Mouse (Mus musculus) hindbrain, embryonic 15.5 days (tissue): ENCODE results near the gene Cttnbp2. TPM values are rescaled to one million over a fixed set of nuclear protein-coding genes. Genes with fewer than 3 reads are reported as not detected.

Experiments
- ATAC-seq: fragments of 200-750 bp; cut with Nextera tagmentation; 2 replicates; pipeline ENCODE4 v1.8.0; 2017; ENCODE audit warnings: low read depth, moderate number of reproducible peaks, moderate TSS enrichment; ENCODE audit not compliant: low FRiP score
- H3K27ac ChIP-seq: fragments of 300-500 bp; sonication (generic); replicated peaks from 2 replicates; pipeline ENCODE4 v1.5.1; 2015; ENCODE audit warnings: mild to moderate bottlenecking, inconsistent platforms
- H3K27me3 ChIP-seq: fragments of 300-500 bp; sonication (generic); 2 replicates; pipeline ENCODE4 v1.6.1; 2015; ENCODE audit warnings: control low read depth, inconsistent platforms
- H3K36me3 ChIP-seq: fragments of 300-500 bp; sonication (generic); 2 replicates; pipeline ENCODE4 v1.6.1; 2015; ENCODE audit warnings: control low read depth, inconsistent platforms
- H3K4me1 ChIP-seq: fragments of 300-500 bp; sonication (generic); replicated peaks from 2 replicates; pipeline ENCODE4 v1.6.1; 2015; ENCODE audit warnings: control low read depth, inconsistent platforms
- H3K4me2 ChIP-seq: fragments of 300-500 bp; sonication (generic); 2 replicates; pipeline ENCODE4 v1.6.1; 2015; ENCODE audit warnings: moderate library complexity, mild to moderate bottlenecking, inconsistent platforms
- H3K4me3 ChIP-seq: fragments of 300-500 bp; sonication (generic); 2 replicates; pipeline ENCODE4 v1.5.1; 2015; ENCODE audit warnings: mild to moderate bottlenecking, inconsistent platforms
- H3K9ac ChIP-seq: fragments of 300-500 bp; sonication (generic); 2 replicates; pipeline ENCODE4 v1.6.1; 2015; ENCODE audit warnings: inconsistent platforms
- H3K9me3 ChIP-seq: fragments of 300-500 bp; sonication (generic); 2 replicates; pipeline ENCODE4 v1.6.1; 2016; ENCODE audit warnings: control low read depth, inconsistent platforms
- WGBS: fragments of 180-500 bp; shearing (Covaris S2); methylation state at CpG from one replicate; pipeline ENCODE4 v1.1.7; 2015; 5-methylcytosine and 5-hydroxymethylcytosine counted together
- microRNA-seq: library from miRNA; unstranded; fragments of <30 nt; microRNA quantifications from one replicate; pipeline ENCODE4, GENCODE M21; 2016
- polyA plus RNA-seq: library from polyadenylated mRNA; unstranded; fragments of >200 nt; fragmentation: Nextera tagmentation; extraction: Ambion mirVana; gene quantifications from 2 replicates; pipeline ENCODE4 v1.2.1, GENCODE M21; 2015

The Cttnbp2 gene
- polyA plus RNA-seq, 1 experiment from 2014 or later: 50.7 TPM

DNA sequence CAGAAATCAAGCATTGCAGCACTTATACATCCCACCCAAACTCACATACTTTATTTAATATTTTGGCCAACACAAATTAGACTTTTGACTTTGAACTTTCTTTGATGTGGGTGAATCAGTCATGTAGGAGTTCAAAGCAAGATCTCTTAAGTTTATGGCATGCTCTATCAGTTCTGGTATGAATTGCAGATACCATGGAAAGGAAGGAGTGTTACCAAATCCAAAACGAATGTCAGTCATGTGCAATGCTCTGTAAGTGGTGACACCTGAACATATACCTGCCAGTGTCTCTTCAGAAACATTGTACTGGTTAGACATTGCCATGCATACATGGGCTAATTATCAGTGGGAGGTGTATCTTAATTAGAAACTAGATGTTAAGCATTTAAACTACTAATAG lies 154.5 kb downstream of the Cttnbp2 start:
- Histone ChIP-seq H3K36me3 (no peaks in the 10 kb centered on the region), H3K4me2 (no peak overlapping the region), H3K9ac (no peak overlapping the region), H3K27me3 (no peaks in the 10 kb centered on the region), H3K27ac (no peak overlapping the region), H3K9me3 (no peaks in the 10 kb centered on the region), H3K4me3 (no peak overlapping the region), H3K4me1 (no peaks in the 10 kb centered on the region)
- no peak for ATAC-seq
- WGBS: 76% methylated on average over 1 of the region's 1 CpGs

DNA sequence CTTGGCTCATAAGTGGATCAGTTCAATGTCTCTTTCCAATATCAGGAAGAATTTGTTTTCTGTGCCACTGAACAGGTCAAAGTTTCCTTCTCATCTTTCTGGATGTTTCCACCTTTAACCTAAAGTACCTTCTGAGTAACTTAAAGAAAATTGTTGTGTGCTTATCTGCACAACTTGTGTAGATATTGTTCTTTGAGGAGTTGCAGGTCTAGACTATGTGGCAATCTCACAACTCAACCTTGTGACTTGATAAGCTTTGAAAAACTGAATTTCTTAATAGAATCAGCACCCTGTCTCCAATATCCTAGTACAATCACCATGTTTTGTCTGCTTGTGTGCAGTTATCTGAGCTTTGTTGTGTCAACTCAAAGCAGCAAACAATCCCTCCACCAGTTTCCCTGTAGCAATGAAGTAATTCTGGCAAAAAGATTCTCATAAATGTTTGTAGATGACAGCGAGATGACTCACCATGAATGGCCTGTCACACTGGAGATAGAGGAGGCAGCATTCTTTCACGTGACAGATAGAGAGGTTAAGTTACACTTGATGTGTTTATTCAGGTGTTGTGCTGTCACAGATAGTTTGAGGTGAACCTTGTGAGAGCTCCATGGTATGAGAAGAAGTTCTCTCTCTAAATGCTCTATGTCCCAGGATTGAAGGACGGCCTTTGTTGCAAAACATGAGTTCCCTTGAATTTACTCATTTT lies 165.3 kb downstream of the Cttnbp2 start:
- no peak overlapping the region for H3K27ac ChIP-seq
- ATAC-seq: no peak
- WGBS: 82% methylated on average over 3 of the region's 3 CpGs

DNA sequence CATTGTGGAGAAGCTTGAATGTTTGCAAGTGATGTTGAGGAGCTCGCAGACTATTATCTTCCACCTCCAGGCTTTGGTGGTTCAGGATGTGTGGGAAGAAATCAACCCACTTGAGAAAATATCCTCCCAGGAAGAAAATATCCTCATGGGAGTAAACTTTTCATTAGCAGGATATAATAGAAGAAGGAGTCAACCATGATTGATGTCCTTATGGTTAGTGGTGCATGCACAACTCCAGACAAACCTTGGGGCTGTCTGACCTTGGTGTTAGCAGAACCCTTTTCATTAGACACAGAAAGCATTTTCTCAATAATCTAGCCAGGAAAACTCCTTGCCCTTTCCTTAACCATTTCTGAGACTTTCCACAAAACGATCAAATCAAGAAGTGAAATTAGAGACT lies 170.4 kb downstream of the Cttnbp2 start:
- no peak overlapping the region for H3K9ac ChIP-seq
- H3K4me3 ChIP-seq: no peak overlapping the region
- 87% methylated on average over 2 of the region's 2 CpGs for WGBS
- no peak overlapping the region for H3K4me2 ChIP-seq
- H3K36me3 ChIP-seq: no peaks in the 10 kb centered on the region
- H3K9me3 ChIP-seq: no peaks in the 10 kb centered on the region
- no peak overlapping the region for H3K27ac ChIP-seq
- no peaks in the 10 kb centered on the region for H3K27me3 ChIP-seq
- H3K4me1 ChIP-seq: no peaks in the 10 kb centered on the region
- ATAC-seq: no peak

More for the DNA sequence above, 165.3 kb downstream of the Cttnbp2 start:
- Histone ChIP-seq H3K36me3 (no peaks in the 10 kb centered on the region), H3K4me2 (no peak overlapping the region), H3K4me1 (no peaks in the 10 kb centered on the region), H3K9ac (no peak overlapping the region), H3K4me3 (no peak overlapping the region), H3K9me3 (no peaks in the 10 kb centered on the region), H3K27me3 (no peaks in the 10 kb centered on the region)

DNA sequence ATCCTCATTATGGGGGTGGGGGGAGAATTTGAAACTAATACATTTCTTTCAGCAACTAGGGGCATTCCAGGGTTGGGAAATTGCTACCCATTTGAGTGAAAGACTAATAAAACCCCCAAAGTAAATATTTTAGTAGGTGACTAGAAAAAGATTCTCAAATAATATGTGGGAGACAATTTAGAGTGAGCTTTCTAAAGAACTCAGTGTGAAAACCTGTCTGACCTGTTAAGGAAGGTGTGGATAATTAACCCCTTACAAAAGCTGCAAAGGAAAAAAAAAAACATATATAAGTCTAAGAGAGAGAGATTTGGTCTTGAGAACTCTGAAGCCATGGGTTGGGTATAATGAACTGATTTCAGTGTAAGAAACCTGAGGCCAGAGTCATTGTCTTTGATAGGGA lies 176.3 kb downstream of the Cttnbp2 start:
- Histone ChIP-seq H3K4me3 (no peak overlapping the region), H3K9me3 (no peaks in the 10 kb centered on the region), H3K4me1 (no peaks in the 10 kb centered on the region), H3K36me3 (no peaks in the 10 kb centered on the region), H3K27ac (no peak overlapping the region), H3K9ac (no peak overlapping the region), H3K27me3 (no peaks in the 10 kb centered on the region), H3K4me2 (no peak overlapping the region)
- no peak for ATAC-seq

DNA sequence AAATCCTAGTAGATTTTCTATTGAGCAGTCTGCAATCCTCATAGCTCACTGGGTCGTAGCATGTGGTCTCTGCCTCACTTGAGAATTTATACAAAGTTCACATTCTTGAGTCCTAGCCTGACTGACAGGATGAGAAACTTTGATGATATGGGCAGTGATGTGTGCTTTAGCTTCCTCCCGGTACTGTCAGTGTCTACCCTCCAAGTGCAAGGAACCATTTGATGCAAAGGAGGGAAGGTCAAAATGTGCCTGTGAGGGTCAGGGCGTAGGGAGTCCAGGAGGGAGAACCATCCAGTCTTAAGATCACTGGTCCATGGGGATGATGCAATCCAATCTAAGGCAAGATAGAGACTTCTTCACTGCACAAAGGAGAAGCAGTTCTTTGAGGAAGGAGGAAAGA lies 179.2 kb downstream of the Cttnbp2 start:
- Histone ChIP-seq H3K27me3 (no peaks in the 10 kb centered on the region), H3K4me1 (no peaks in the 10 kb centered on the region), H3K36me3 (no peaks in the 10 kb centered on the region), H3K9ac (no peak overlapping the region), H3K4me2 (no peak overlapping the region), H3K27ac (no peak overlapping the region), H3K9me3 (no peaks in the 10 kb centered on the region), H3K4me3 (no peak overlapping the region)
- 83% methylated on average over 3 of the region's 3 CpGs for WGBS
- no peak for ATAC-seq

DNA sequence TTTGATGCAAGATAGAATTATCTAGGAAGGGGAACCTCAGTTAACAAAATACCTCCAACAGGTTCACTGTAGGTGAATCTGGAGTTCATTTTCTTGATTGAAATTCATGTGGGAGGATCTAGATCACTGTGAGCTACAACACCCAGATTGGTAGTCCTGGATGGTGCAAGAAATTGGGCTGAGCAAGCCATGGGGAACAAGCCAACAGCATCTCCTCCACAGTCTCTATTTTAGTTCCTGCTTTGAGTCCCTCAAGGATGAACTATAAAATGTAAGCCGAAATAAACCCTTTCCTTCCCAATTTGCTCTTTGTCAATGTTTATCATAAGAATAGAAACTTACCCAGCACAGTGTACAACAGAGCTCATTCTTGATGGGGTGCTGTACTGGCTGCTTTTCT lies 191.7 kb downstream of the Cttnbp2 start:
- Histone ChIP-seq H3K9ac (no peak overlapping the region), H3K4me3 (no peak overlapping the region), H3K4me1 (no peaks in the 10 kb centered on the region), H3K27ac (no peak overlapping the region), H3K27me3 (no peaks in the 10 kb centered on the region), H3K36me3 (no peaks in the 10 kb centered on the region), H3K4me2 (no peak overlapping the region), H3K9me3 (no peaks in the 10 kb centered on the region)
- WGBS: 88% methylated on average over 1 of the region's 1 CpGs
- ATAC-seq: no peak

Small RNA genes lying within 50 kb of the gene (microRNA-seq; reads per million reads assigned to microRNA genes)
- not detected for gene Gm26233
